Comparison of ENCODE assay signal across 9 mouse cellular contexts in the genomic region with DNA sequence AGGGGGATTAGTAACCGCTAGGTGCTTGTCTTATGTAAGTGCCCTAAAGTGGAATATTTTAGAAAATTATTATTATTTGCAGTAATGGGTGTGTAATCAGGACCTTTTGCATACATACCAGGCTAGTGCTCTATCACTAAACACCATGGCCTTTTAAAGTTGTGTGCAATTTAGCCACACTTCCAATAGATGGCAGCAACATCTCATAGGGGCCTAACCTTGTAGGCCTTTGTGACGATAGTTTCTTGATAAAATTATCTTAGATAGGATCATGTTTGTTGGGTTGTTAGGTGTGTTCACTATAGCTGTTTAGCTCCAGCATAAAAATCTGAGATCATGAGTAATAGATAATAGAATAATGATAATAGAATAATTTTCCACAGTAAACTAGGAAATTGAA. TPM values are rescaled to one million over a fixed set of nuclear protein-coding genes. Genes with fewer than 3 reads are reported as not detected.
A peak's percentile ranks its signal among the peaks of the same experiment; 100 is the strongest.
DNase-seq lines count a peak whose midpoint lies in the region; ATAC-seq lines count a peak whose summit lies in the region.
"Had no signal": no experiment of that assay in that cellular context is flagged by ENCODE, and none has a peak within 500 bp of the region (broad histone marks: within the 10 kb centered on the region; RNA-seq: fewer than 3 reads in every experiment).

No protein-coding gene starts in this region.

- no peaks in the 10 kb centered on the region for H3K4me1 ChIP-seq in forebrain, embryonic 16.5 days (replicated peaks; ENCODE audit: control insufficient read depth, insufficient read depth, low read length)
- no peaks in the 10 kb centered on the region for H3K4me1 ChIP-seq in heart, embryonic 11.5 days (ENCODE audit: control insufficient read depth, insufficient read depth, low read length)

- H3K36me3 ChIP-seq in forebrain, embryonic 16.5 days (ENCODE audit: control insufficient read depth, insufficient read depth) = no peaks in the 10 kb centered on the region
- H3K36me3 ChIP-seq in heart, embryonic 11.5 days (ENCODE audit: control insufficient read depth, insufficient read depth, low read length) = no peaks in the 10 kb centered on the region

- no peak overlapping the region for H3K4me2 ChIP-seq in forebrain, embryonic 16.5 days (ENCODE audit: low read length)
- H3K4me2 ChIP-seq in heart, embryonic 11.5 days = no peak overlapping the region

- H3K27ac ChIP-seq in forebrain, embryonic 16.5 days (ENCODE audit: low read length) = no peak overlapping the region
- H3K27ac ChIP-seq in heart, embryonic 11.5 days (ENCODE audit: low read depth, low read length) = no peak overlapping the region

- no peak overlapping the region for H3K9ac ChIP-seq in forebrain, embryonic 16.5 days (replicated peaks; ENCODE audit: low read depth, low read length)
- no peak overlapping the region for H3K9ac ChIP-seq in heart, embryonic 11.5 days (ENCODE audit: low read depth, low read length)

- DNase-seq in gastrocnemius, adult 18-20 months (ENCODE audit: low spot score) = peak; percentile 20
- no peak for DNase-seq in gastrocnemius, postnatal 10 days
- peak; percentile 34 for DNase-seq in right cerebral cortex, adult 18-20 months
- no peak for DNase-seq in right cerebral cortex, postnatal 25 days
- peak; percentile 13 for DNase-seq in lung, postnatal 25 days (ENCODE audit: low spot score)

- no peak overlapping the region for H3K4me3 ChIP-seq in forebrain, embryonic 16.5 days (replicated peaks; ENCODE audit: low read length)
- no peak overlapping the region for H3K4me3 ChIP-seq in heart, embryonic 11.5 days (ENCODE audit: low read depth, low read length)

- H3K27me3 ChIP-seq in forebrain, embryonic 16.5 days (replicated peaks; ENCODE audit: control insufficient read depth, insufficient read depth, low read length) = no peaks in the 10 kb centered on the region
- H3K27me3 ChIP-seq in heart, embryonic 11.5 days (ENCODE audit: control insufficient read depth, insufficient read depth, low read length) = no peaks in the 10 kb centered on the region

- H3K9me3 ChIP-seq in forebrain, embryonic 16.5 days (ENCODE audit: control insufficient read depth, low read length) = no peaks in the 10 kb centered on the region
- H3K9me3 ChIP-seq in heart, embryonic 11.5 days (replicated peaks; ENCODE audit: control insufficient read depth, low read length) = no peaks in the 10 kb centered on the region

- WGBS in forebrain, embryonic 16.5 days = 30% methylated on average over 2 of the region's 2 CpGs
- WGBS in heart, embryonic 11.5 days (ENCODE audit: insufficient replicate concordance) = 34% methylated on average over 2 of the region's 2 CpGs

- ATAC-seq in forebrain, embryonic 16.5 days = peak; percentile 50; the same call in 1 of the 2 replicates
- ATAC-seq in cerebellum, adult (ENCODE audit: insufficient number of reproducible peaks, low FRiP score, low TSS enrichment) = no peak
- no peak for ATAC-seq in heart, embryonic 11.5 days (replicated peaks; ENCODE audit: insufficient number of reproducible peaks, low FRiP score, low TSS enrichment)

RNA-seq across cellular contexts. Expression of a gene that starts 11.3 kb away (rescaled TPM):
- not detected for total RNA-seq in gastrocnemius, adult 18-20 months (2021)
- total RNA-seq in gastrocnemius, postnatal 10 days (2021) = not detected
- polyA plus RNA-seq in forebrain, embryonic 16.5 days (2015; fragmentation: Nextera tagmentation; extraction: Ambion mirVana) = not detected in 2 replicates
- polyA plus RNA-seq in heart, embryonic 11.5 days (2014; fragmentation: Nextera tagmentation; extraction: Ambion mirVana) = not detected in 2 replicates
- polyA plus RNA-seq: heart, embryonic 14.5 days had no signal

RNA-seq across cellular contexts. Expression of a gene that starts 18.6 kb away (rescaled TPM):
- not detected for total RNA-seq in gastrocnemius, adult 18-20 months (2021)
- total RNA-seq in gastrocnemius, postnatal 10 days (2021) = not detected
- polyA plus RNA-seq in forebrain, embryonic 16.5 days (2015; fragmentation: Nextera tagmentation; extraction: Ambion mirVana) = not detected in 2 replicates
- not detected in 2 replicates for polyA plus RNA-seq in heart, embryonic 11.5 days (2014; fragmentation: Nextera tagmentation; extraction: Ambion mirVana)
- polyA plus RNA-seq: heart, embryonic 14.5 days had no signal

RNA-seq across cellular contexts. Expression of a gene that starts 31.2 kb away (rescaled TPM):
- not detected for total RNA-seq in gastrocnemius, adult 18-20 months (2021)
- total RNA-seq in gastrocnemius, postnatal 10 days (2021) = not detected
- not detected in 2 replicates for polyA plus RNA-seq in forebrain, embryonic 16.5 days (2015; fragmentation: Nextera tagmentation; extraction: Ambion mirVana)
- polyA plus RNA-seq in heart, embryonic 11.5 days (2014; fragmentation: Nextera tagmentation; extraction: Ambion mirVana) = not detected in 2 replicates
- polyA plus RNA-seq: heart, embryonic 14.5 days had no signal

RNA-seq across cellular contexts. Expression of a gene that starts 35.6 kb away (rescaled TPM):
- total RNA-seq in gastrocnemius, adult 18-20 months (2021) = not detected
- not detected for total RNA-seq in gastrocnemius, postnatal 10 days (2021)
- not detected in 2 replicates for polyA plus RNA-seq in forebrain, embryonic 16.5 days (2015; fragmentation: Nextera tagmentation; extraction: Ambion mirVana)
- polyA plus RNA-seq in heart, embryonic 11.5 days (2014; fragmentation: Nextera tagmentation; extraction: Ambion mirVana) = not detected in 2 replicates
- polyA plus RNA-seq: heart, embryonic 14.5 days had no signal

RNA-seq across cellular contexts. Expression of a gene that starts 42.5 kb away (rescaled TPM):
- total RNA-seq in gastrocnemius, adult 18-20 months (2021) = not detected
- total RNA-seq in gastrocnemius, postnatal 10 days (2021) = not detected
- not detected in 2 replicates for polyA plus RNA-seq in forebrain, embryonic 16.5 days (2015; fragmentation: Nextera tagmentation; extraction: Ambion mirVana)
- polyA plus RNA-seq in heart, embryonic 11.5 days (2014; fragmentation: Nextera tagmentation; extraction: Ambion mirVana) = not detected in 2 replicates
- polyA plus RNA-seq: heart, embryonic 14.5 days had no signal

Comparison
In these comparisons a context has a peak if more than half of its experiments do, and no peak if none do; other contexts are left out.
1. DNase-seq: peak in gastrocnemius, adult 18-20 months (single experiment), right cerebral cortex, adult 18-20 months (single experiment) and lung, postnatal 25 days (single experiment); none in gastrocnemius, postnatal 10 days (single experiment) and right cerebral cortex, postnatal 25 days (single experiment).